Mouse (Mus musculus) midbrain, embryonic 12.5 days (tissue): ENCODE measurements around the gene Sds. TPM values are rescaled to one million over a fixed set of nuclear protein-coding genes. Genes with fewer than 3 reads are reported as not detected.

Experiments used
- ATAC-seq: fragments of 200-750 bp; cut with Nextera tagmentation; 2 replicates; pipeline ENCODE4 v1.8.0; 2017; ENCODE audit warnings: low read depth, moderate TSS enrichment, moderate library complexity; ENCODE audit not compliant: low FRiP score
- H3K27ac ChIP-seq: fragments of 300-500 bp; sonication (generic); replicated peaks from 2 replicates; pipeline ENCODE4 v1.5.1; 2016; ENCODE audit warnings: mild to moderate bottlenecking
- H3K27me3 ChIP-seq: fragments of 300-500 bp; sonication (generic); 2 replicates; pipeline ENCODE4 v1.6.1; 2016; ENCODE audit warnings: mild to moderate bottlenecking
- H3K36me3 ChIP-seq: fragments of 300-500 bp; sonication (generic); 2 replicates; pipeline ENCODE4 v1.6.1; 2016
- H3K4me1 ChIP-seq: fragments of 300-500 bp; sonication (generic); 2 replicates; pipeline ENCODE4 v1.6.1; 2016
- H3K4me2 ChIP-seq: fragments of 300-500 bp; sonication (generic); replicated peaks from 2 replicates; pipeline ENCODE4 v1.6.1; 2016; ENCODE audit warnings: mild to moderate bottlenecking, moderate library complexity
- H3K4me3 ChIP-seq: fragments of 300-500 bp; sonication (generic); 2 replicates; pipeline ENCODE4 v1.5.1; 2016; ENCODE audit warnings: mild to moderate bottlenecking
- H3K9ac ChIP-seq: fragments of 300-500 bp; sonication (generic); replicated peaks from 2 replicates; pipeline ENCODE4 v1.6.1; 2016; ENCODE audit warnings: mild to moderate bottlenecking, moderate library complexity
- H3K9me3 ChIP-seq: fragments of 300-500 bp; sonication (generic); 2 replicates; pipeline ENCODE4 v1.6.1; 2016; ENCODE audit warnings: mild to moderate bottlenecking
- WGBS: fragments of 180-500 bp; shearing (Covaris S2); methylation state at CpG from one replicate; pipeline ENCODE4 v1.1.7; 2016; 5-methylcytosine and 5-hydroxymethylcytosine counted together
- polyA plus RNA-seq: library from polyadenylated mRNA; unstranded; fragments of >200 nt; fragmentation: Nextera tagmentation; extraction: Ambion mirVana; gene quantifications from 2 replicates; pipeline ENCODE4 v1.2.1, GENCODE M21; 2016

Gene Sds
- polyA plus RNA-seq, 1 experiment from 2014 or later: not detected

DNA sequence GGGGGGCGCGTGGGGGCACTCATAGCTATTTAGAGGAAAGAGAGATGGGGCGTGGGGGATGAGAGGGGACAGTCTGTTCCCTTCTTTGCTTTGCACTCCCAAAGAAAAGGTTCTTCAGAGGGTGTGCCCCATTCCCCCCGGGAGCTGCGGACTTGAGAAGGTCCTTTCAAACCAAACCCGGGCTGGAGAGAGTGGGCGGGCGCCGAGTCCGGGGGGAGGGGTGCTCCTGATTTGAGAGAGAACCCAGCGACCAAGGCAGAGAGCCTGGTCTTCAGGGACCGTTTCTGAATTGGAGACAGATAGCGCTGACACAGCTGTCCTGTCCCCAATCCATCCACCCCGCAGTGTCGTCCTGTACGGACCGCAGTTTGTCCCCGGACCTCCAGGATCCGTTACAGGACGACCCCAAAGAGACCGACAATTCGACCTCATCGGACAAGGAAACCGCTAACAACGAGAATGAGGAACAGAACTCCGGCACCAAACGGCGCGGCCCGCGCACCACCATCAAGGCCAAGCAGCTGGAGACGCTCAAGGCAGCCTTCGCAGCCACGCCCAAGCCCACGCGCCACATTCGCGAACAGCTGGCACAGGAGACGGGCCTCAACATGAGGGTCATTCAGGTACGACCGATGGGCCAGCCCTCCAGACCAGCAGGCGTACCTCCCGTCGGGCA lies 41.2 kb upstream of the Sds start:
- WGBS: 1% methylated on average over 43 of the region's 44 CpGs
- Histone ChIP-seq H3K36me3 (no peaks in the 10 kb centered on the region), H3K9ac (peak overlapping the region; percentile 77), H3K4me2 (peak overlapping the region; percentile 65), H3K9me3 (no peaks in the 10 kb centered on the region), H3K27me3 (peaks cover 97% of the 10 kb centered on the region), H3K4me1 (peaks cover 62% of the 10 kb centered on the region), H3K27ac (peak overlapping the region; percentile 90), H3K4me3 (peak overlapping the region; percentile 55)
- no peak for ATAC-seq

- Histone ChIP-seq H3K4me1 (peaks cover 65% of the 10 kb centered on the region), H3K27me3 (peaks cover 97% of the 10 kb centered on the region), H3K4me2 (peak overlapping the region; percentile 65), H3K9ac (peak overlapping the region; percentile 77), H3K27ac (peak overlapping the region; percentile 90), H3K9me3 (no peaks in the 10 kb centered on the region), H3K36me3 (no peaks in the 10 kb centered on the region), H3K4me3 (peak overlapping the region; percentile 55)
- WGBS: under 1% methylated on average over 47 of the region's 47 CpGs
- ATAC-seq: no peak
These were observed 40.4 kb upstream of the Sds start for GRCm38 (mm10) chr5:120435731-120436501.

GRCm38 (mm10) chr5:120436885-120437495 lies 39.3 kb upstream of the Sds start:
- Histone ChIP-seq H3K27me3 (peaks cover 91% of the 10 kb centered on the region), H3K4me3 (peak overlapping the region; percentile 55), H3K4me1 (peaks cover 60% of the 10 kb centered on the region), H3K27ac (peak overlapping the region; percentile 90), H3K9me3 (no peaks in the 10 kb centered on the region), H3K9ac (peak overlapping the region; percentile 77), H3K4me2 (peak overlapping the region; percentile 65), H3K36me3 (no peaks in the 10 kb centered on the region)
- WGBS: 2% methylated on average over 18 of the region's 18 CpGs
- no peak; the same call in 1 of the 2 replicates for ATAC-seq

DNA sequence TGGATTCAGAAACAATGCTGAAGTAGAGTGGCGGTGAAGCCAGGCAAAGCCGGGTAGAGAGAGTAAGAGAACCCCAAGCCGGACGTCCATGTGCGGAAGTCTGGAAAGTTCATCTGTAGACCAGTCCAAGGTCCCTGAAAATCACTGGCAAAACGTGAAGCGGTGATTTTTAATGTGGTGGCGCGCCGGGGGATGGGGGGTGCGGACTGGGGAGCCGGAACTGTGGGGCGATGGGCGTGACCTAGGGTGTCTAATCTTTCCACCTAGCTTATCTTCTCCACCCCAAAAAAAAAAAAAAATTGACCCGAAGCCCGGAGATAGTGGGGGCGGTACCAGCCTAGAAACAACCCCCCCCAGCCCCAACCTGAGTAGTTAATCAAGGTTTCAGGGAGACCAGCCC lies 38.8 kb upstream of the Sds start:
- H3K9me3 ChIP-seq: no peaks in the 10 kb centered on the region
- H3K27ac ChIP-seq: peak overlapping the region; percentile 90
- no peaks in the 10 kb centered on the region for H3K36me3 ChIP-seq
- H3K9ac ChIP-seq: peak overlapping the region; percentile 77
- WGBS: under 1% methylated on average over 17 of the region's 17 CpGs
- peak overlapping the region; percentile 55 for H3K4me3 ChIP-seq
- no peak for ATAC-seq
- H3K27me3 ChIP-seq: peaks cover 91% of the 10 kb centered on the region
- H3K4me1 ChIP-seq: peaks cover 58% of the 10 kb centered on the region
- peak overlapping the region; percentile 65 for H3K4me2 ChIP-seq

GRCm38 (mm10) chr5:120437986-120438385 lies 38.3 kb upstream of the Sds start:
- H3K4me3 ChIP-seq: peak overlapping the region; percentile 55
- peak overlapping the region; percentile 90 for H3K27ac ChIP-seq
- ATAC-seq: peak; percentile 50
- H3K36me3 ChIP-seq: no peaks in the 10 kb centered on the region
- peak overlapping the region; percentile 77 for H3K9ac ChIP-seq
- H3K4me2 ChIP-seq: peak overlapping the region; percentile 65
- WGBS: 0% methylated on average over 33 of the region's 33 CpGs
- H3K27me3 ChIP-seq: peaks cover 91% of the 10 kb centered on the region
- H3K9me3 ChIP-seq: no peaks in the 10 kb centered on the region
- H3K4me1 ChIP-seq: peaks cover 58% of the 10 kb centered on the region

- Histone ChIP-seq H3K27ac (peak overlapping the region; percentile 90), H3K9me3 (no peaks in the 10 kb centered on the region), H3K4me3 (peak overlapping the region; percentile 55), H3K4me2 (peak overlapping the region; percentile 65), H3K27me3 (peaks cover 91% of the 10 kb centered on the region), H3K36me3 (no peaks in the 10 kb centered on the region), H3K9ac (peak overlapping the region; percentile 77), H3K4me1 (peaks cover 58% of the 10 kb centered on the region)
- WGBS: 3% methylated on average over 13 of the region's 13 CpGs
- ATAC-seq: no peak
These were observed 37.9 kb upstream of the Sds start for GRCm38 (mm10) chr5:120438469-120438868.

DNA sequence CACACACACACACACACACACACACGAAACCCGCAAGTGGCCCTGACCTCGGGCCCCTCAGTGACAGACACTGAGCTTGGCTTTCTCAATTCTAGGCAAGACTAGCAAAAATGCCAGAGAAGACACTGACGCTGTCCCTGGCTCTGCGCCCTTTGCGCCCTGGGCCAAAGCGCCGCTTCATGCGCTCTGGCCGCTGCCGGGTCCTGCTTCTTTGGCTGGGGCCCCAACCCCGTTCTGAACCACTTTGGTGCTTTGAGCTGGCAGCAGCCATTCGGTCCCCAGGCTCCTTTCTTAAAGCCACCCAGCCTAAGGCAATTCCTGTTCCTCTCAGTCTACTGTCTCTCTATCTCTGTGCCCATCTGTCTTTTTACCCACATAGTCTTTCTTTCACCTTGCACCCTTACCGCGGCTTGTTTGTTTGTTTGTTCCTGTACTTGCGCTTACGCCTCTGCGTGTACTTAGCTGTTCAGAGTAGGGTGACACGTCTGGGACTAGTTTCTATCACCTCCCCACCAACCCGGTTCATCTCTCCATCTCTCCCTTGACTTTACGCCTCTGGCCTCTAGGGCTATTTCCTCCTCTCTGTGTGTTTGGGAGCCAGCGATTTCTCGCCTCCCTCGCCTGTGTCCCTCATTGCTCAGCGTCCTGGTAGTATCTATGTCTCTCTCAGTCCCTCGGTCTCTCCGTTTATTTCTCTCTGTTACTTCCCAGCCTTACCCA lies 37.2 kb upstream of the Sds start:
- 7% methylated on average over 27 of the region's 27 CpGs for WGBS
- H3K4me2 ChIP-seq: peak overlapping the region; percentile 65

DNA sequence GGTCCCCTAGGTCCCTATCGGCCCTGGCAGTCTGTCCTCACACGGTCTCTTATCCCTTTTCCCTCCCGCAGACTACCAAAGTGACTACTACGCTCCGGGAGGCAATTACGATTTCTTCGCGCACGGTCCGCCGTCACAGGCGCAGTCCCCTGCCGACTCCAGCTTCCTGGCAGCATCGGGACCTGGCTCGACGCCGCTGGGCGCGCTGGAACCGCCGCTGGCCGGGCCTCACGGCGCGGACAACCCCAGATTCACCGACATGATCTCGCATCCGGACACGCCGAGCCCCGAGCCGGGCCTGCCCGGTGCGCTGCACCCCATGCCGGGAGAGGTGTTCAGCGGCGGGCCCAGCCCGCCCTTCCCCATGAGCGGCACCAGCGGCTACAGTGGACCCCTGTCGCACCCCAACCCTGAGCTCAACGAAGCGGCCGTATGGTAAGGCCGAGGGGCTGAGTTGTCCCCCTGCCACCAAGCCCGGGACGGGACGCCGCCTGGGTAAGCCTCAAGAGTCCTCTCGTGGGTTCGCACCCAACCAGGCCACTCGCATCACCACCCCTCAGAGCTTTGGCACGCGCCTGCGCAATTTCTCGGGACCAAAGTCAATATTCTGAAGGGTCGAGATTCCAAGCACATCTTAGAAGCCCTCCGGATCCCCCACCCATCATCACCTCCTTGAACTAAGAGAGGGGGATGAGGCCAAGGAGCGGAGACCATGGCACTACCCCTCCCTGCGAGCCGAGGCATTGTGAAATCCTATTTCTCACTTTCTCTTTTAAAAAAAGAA lies 36.2 kb upstream of the Sds start:
- Histone ChIP-seq H3K9me3 (no peaks in the 10 kb centered on the region), H3K36me3 (no peaks in the 10 kb centered on the region), H3K4me1 (peaks cover 50% of the 10 kb centered on the region), H3K4me2 (peak overlapping the region; percentile 65), H3K4me3 (peak overlapping the region; percentile 55), H3K9ac (peak overlapping the region; percentile 77), H3K27me3 (peaks cover 91% of the 10 kb centered on the region), H3K27ac (peak overlapping the region; percentile 90)
- ATAC-seq: no peak
- 8% methylated on average over 61 of the region's 61 CpGs for WGBS

More for the DNA sequence above, 37.2 kb upstream of the Sds start:
- Histone ChIP-seq H3K9me3 (no peaks in the 10 kb centered on the region), H3K4me1 (peaks cover 58% of the 10 kb centered on the region), H3K9ac (peak overlapping the region; percentile 77), H3K4me3 (peak overlapping the region; percentile 55), H3K27me3 (peaks cover 91% of the 10 kb centered on the region), H3K36me3 (no peaks in the 10 kb centered on the region), H3K27ac (peak overlapping the region; percentile 90)
- no peak for ATAC-seq

DNA sequence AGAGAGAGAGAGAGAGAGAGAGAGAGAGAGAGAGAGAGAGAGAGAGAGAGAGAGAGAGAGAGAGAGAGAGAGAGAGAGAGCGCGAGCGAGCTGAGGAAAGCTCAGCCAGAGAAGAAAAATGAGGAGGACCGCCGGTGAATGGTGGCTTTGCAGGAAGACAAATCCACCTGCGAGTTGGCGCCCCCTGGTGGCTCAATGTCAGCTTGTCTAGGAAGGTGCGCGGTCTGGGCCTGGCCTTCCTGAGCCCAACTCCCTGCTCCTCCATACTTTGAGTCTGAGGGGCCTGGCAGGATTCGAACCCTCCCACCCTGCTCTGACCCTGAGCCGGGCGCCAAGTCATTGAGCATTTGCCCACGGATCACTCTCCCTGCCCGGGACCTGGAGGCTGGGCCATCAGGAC lies 35.6 kb upstream of the Sds start:
- ATAC-seq: 0 out of 2 replicates have a peak, but pooled peaks have one; percentile 5
- Histone ChIP-seq H3K36me3 (no peaks in the 10 kb centered on the region), H3K9ac (peak overlapping the region; percentile 77), H3K27ac (no peak overlapping the region; the same call in 1 of the 2 replicates), H3K4me2 (peak overlapping the region; percentile 65), H3K27me3 (peaks cover 91% of the 10 kb centered on the region), H3K4me1 (peaks cover 45% of the 10 kb centered on the region), H3K9me3 (no peaks in the 10 kb centered on the region), H3K4me3 (peak overlapping the region; percentile 55; the same call in 1 of the 2 replicates)
- 9% methylated on average over 14 of the region's 14 CpGs for WGBS

- ATAC-seq: no peak
- H3K27me3 ChIP-seq: peaks cover 68% of the 10 kb centered on the region
- no peak overlapping the region for H3K9ac ChIP-seq
- 0 out of 2 replicates have a peak, but pooled peaks cover 2% of the 10 kb centered on the region for H3K9me3 ChIP-seq
- H3K4me1 ChIP-seq: no peaks in the 10 kb centered on the region
- H3K36me3 ChIP-seq: no peaks in the 10 kb centered on the region
- no peak overlapping the region; the same call in 1 of the 2 replicates for H3K27ac ChIP-seq
- no peak overlapping the region for H3K4me2 ChIP-seq
- WGBS: 56% methylated on average over 13 of the region's 13 CpGs
- H3K4me3 ChIP-seq: no peak overlapping the region
These were observed 29.0 kb upstream of the Sds start for GRCm38 (mm10) chr5:120447305-120447704.
